Mouse (Mus musculus) lung, postnatal 10 days (tissue): ENCODE results near the gene Qrsl1.

Experiments used
- DNase-seq: peaks from one replicate; pipeline ENCODE4 v3.0.0; 2021

The Qrsl1 gene

GRCm38 (mm10) chr10:43856351-43856750 lies 45.2 kb downstream of the Qrsl1 start:
- no peak for DNase-seq

GRCm38 (mm10) chr10:43855916-43856315 lies 45.6 kb downstream of the Qrsl1 start:
- DNase-seq, result no peak

GRCm38 (mm10) chr10:43851898-43852297 lies 49.6 kb downstream of the Qrsl1 start:
- no peak for DNase-seq

GRCm38 (mm10) chr10:43849478-43849877 lies 52.1 kb downstream of the Qrsl1 start:
- no peak for DNase-seq

- no peak for DNase-seq
These were observed 55.4 kb downstream of the Qrsl1 start for GRCm38 (mm10) chr10:43846141-43846622.

- no peak for DNase-seq
These were observed 56.1 kb downstream of the Qrsl1 start for GRCm38 (mm10) chr10:43845442-43845841.

- no peak for DNase-seq
These were observed 60.1 kb downstream of the Qrsl1 start for GRCm38 (mm10) chr10:43841441-43841840.

- DNase-seq, result peak; percentile 14
These were observed 68.7 kb downstream of the Qrsl1 start for GRCm38 (mm10) chr10:43832868-43833267.

GRCm38 (mm10) chr10:43830251-43831018 lies 71.1 kb downstream of the Qrsl1 start:
- no peak for DNase-seq

- no peak for DNase-seq
These were observed 72.9 kb downstream of the Qrsl1 start for GRCm38 (mm10) chr10:43828686-43829015.

- DNase-seq, result no peak
These were observed 73.4 kb downstream of the Qrsl1 start for GRCm38 (mm10) chr10:43827958-43828685.

GRCm38 (mm10) chr10:43826773-43827621 lies 74.5 kb downstream of the Qrsl1 start:
- DNase-seq, result no peak

GRCm38 (mm10) chr10:43825696-43826095 lies 75.8 kb downstream of the Qrsl1 start:
- DNase-seq, result no peak

GRCm38 (mm10) chr10:43824713-43825112 lies 76.8 kb downstream of the Qrsl1 start:
- no peak for DNase-seq
